Mouse (Mus musculus) forebrain, embryonic 11.5 days (tissue): ENCODE data around the gene Rpl31. TPM values are rescaled to one million over a fixed set of nuclear protein-coding genes. Genes with fewer than 3 reads are reported as not detected.
A peak's percentile ranks its signal among the peaks of the same experiment; 100 is the strongest.

Experiments used
- ATAC-seq: fragments of 200-750 bp; cut with Nextera tagmentation; replicated peaks from 2 replicates; pipeline ENCODE4 v1.8.0; 2017; ENCODE audit warnings: moderate TSS enrichment; ENCODE audit not compliant: low FRiP score
- DNase-seq: peaks from one replicate; pipeline ENCODE4 v3.0.0-alpha.2; 2017; ENCODE audit warnings: low spot score
- H3K27ac ChIP-seq: fragments of 300-500 bp; sonication (generic); 2 replicates; pipeline ENCODE4 v1.5.1; 2014; ENCODE audit warnings: low read depth, low read length
- H3K27me3 ChIP-seq: fragments of 300-500 bp; sonication (generic); 2 replicates; pipeline ENCODE4 v1.6.1; 2014; ENCODE audit warnings: mild to moderate bottlenecking, low read length, mixed read lengths; ENCODE audit not compliant: control insufficient read depth, insufficient read depth
- H3K36me3 ChIP-seq: fragments of 300-500 bp; sonication (generic); 2 replicates; pipeline ENCODE4 v1.6.1; 2014; ENCODE audit warnings: mild to moderate bottlenecking, low read length, moderate library complexity, mixed read lengths; ENCODE audit not compliant: control insufficient read depth, insufficient read depth
- H3K4me1 ChIP-seq: fragments of 300-500 bp; sonication (generic); replicated peaks from 2 replicates; pipeline ENCODE4 v1.6.1; 2014; ENCODE audit warnings: low read length, mixed read lengths; ENCODE audit not compliant: control insufficient read depth, insufficient read depth
- H3K4me2 ChIP-seq: fragments of 300-500 bp; sonication (generic); 2 replicates; pipeline ENCODE4 v1.6.1; 2014; ENCODE audit warnings: low read depth, mild to moderate bottlenecking, low read length, moderate library complexity, mixed read lengths; ENCODE audit not compliant: severe bottlenecking
- H3K4me3 ChIP-seq: fragments of 300-500 bp; sonication (generic); 2 replicates; pipeline ENCODE4 v1.5.1; 2014; ENCODE audit warnings: low read depth, low read length
- H3K9ac ChIP-seq: fragments of 300-500 bp; sonication (generic); 2 replicates; pipeline ENCODE4 v1.6.1; 2014; ENCODE audit warnings: low read length
- H3K9me3 ChIP-seq: fragments of 300-500 bp; sonication (generic); 2 replicates; pipeline ENCODE4 v1.6.1; 2016; ENCODE audit warnings: low read length, mixed read lengths; ENCODE audit not compliant: control insufficient read depth
- WGBS: fragments of 180-500 bp; shearing (Covaris S2); extraction: QIAGEN DNeasy Blood & Tissue Kit; methylation state at CpG from one replicate; pipeline ENCODE4 v1.1.7; 2014; 5-methylcytosine and 5-hydroxymethylcytosine counted together
- polyA plus RNA-seq: library from polyadenylated mRNA; unstranded; fragments of >200 nt; fragmentation: Nextera tagmentation; extraction: Ambion mirVana; gene quantifications from 2 replicates; pipeline ENCODE4 v1.2.1, GENCODE M21; 2014

The Rpl31 gene
- polyA plus RNA-seq, 1 experiment from 2014 or later, result 442 TPM

DNA sequence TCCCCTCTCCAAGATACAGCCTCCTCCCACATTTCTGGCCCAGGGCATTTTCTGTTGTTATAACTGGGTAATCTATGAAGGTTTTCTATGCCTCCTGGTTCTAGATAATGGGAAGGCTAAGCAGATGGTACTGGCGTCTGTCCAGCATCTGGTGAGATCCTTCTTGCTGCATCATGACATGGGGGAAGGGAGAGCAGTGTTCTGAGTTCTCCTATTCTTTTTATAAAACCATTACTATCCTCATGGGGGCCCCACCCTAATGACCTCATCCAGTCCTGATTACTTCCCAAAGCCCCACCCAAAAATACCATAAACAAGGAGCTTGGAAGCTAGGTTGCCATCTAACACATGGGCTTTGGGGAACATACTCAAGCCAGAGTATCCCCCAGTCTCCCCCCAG is 18.6 kb upstream of the Rpl31 start:
- H3K27ac ChIP-seq, result no peak overlapping the region
- no peaks in the 10 kb centered on the region for H3K4me1 ChIP-seq
- H3K27me3 ChIP-seq, result no peaks in the 10 kb centered on the region
- no peaks in the 10 kb centered on the region for H3K9me3 ChIP-seq
- ATAC-seq (no peak), DNase-seq (no peak)
- H3K4me3 ChIP-seq, result no peak overlapping the region
- H3K4me2 ChIP-seq, result no peak overlapping the region
- H3K9ac ChIP-seq, result no peak overlapping the region
- WGBS, result 58% methylated on average over 1 of the region's 1 CpGs
- no peaks in the 10 kb centered on the region for H3K36me3 ChIP-seq

DNA sequence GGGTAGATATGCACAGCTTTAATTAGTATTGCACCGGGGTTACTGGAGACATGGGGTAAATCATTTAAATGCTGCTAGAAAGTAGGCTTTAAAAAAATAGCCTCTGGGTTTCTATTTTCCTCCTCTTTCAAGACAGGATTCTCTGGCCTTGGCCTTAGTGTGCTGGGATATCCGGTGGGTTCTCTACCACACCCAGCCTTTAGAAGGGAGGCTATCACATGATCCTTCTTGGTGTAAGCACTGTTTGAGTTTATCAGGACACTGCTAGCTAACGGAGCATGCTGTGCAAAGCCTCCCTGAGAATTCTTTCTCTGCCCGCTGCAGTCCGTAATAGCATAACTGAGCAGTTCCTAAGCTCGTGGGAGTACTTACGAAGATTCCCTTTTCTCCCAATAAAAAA is 18.2 kb upstream of the Rpl31 start:
- no peaks in the 10 kb centered on the region for H3K4me1 ChIP-seq
- H3K27ac ChIP-seq, result no peak overlapping the region
- ATAC-seq, result no peak
- H3K36me3 ChIP-seq, result no peaks in the 10 kb centered on the region
- H3K27me3 ChIP-seq, result no peaks in the 10 kb centered on the region
- no peak overlapping the region for H3K4me2 ChIP-seq
- WGBS, result 88% methylated on average over 7 of the region's 7 CpGs
- H3K9me3 ChIP-seq, result no peaks in the 10 kb centered on the region
- no peak for DNase-seq
- no peak overlapping the region for H3K9ac ChIP-seq
- no peak overlapping the region for H3K4me3 ChIP-seq

DNA sequence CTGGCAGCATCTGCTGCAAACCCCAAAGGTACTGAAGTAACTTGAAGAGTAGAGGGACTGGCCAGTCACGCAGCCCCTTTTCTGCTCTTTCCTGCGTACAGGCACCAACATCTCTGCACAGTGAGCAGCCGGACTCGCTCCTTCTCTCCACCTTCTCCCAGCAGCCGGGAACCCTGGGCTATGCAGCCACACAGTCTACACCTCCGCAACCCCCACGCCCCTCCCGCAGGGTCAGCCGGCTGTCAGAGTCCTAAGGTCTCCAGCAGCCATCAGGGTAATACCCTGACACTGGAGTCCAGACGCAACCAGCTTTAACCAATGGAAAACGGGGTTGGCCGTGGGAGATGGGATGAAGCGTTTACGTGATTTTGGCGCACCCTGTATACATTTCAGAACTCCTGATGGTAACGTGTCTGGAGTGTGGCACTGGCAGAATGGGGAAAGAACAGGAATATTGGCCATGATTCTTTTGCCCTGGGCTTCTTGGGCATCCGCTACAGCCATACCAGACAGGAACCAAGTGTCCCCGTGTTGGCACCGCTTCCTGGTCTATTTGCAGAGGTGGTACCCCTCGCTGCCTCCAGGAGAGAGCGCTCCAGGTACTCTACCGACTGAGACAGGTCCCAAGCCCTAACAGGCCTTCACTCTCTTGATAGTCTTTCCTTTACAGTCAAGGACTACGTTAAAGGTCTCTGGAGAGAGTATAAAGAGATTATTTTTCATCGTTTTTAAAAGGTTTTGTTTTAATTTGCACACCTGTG is 5.7 kb upstream of the Rpl31 start:
- DNase-seq, result peak; percentile 51
- no peak overlapping the region for H3K27ac ChIP-seq
- no peak for ATAC-seq
- no peaks in the 10 kb centered on the region for H3K27me3 ChIP-seq
- 29% methylated on average over 24 of the region's 24 CpGs for WGBS
- no peaks in the 10 kb centered on the region for H3K36me3 ChIP-seq
- H3K4me2 ChIP-seq, result peak overlapping the region; percentile 43
- no peak overlapping the region for H3K4me3 ChIP-seq
- peak overlapping the region; percentile 12; the same call in 1 of the 2 replicates for H3K9ac ChIP-seq
- no peaks in the 10 kb centered on the region for H3K4me1 ChIP-seq
- no peaks in the 10 kb centered on the region for H3K9me3 ChIP-seq

DNA sequence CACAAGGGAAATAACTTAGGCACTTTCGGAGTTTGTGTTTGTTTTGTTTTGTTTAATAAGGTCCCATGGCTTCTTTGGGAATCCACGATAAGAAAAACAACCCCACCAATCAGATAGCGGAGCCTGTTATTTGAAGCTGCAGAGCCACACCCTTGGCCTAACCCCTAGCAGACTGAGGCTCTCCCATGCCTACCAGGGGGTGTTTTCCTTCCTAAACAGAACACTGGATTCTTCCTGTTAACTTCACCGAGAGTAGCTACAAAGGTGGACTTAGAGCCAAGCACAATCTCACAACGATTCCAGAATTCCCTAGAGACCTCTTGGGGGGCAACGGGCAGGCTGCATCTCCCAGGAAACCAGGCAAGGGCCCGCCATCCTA is 5.1 kb upstream of the Rpl31 start:
- no peak overlapping the region for H3K4me2 ChIP-seq
- no peak overlapping the region for H3K9ac ChIP-seq
- no peak for DNase-seq
- no peaks in the 10 kb centered on the region for H3K9me3 ChIP-seq
- ATAC-seq, result no peak
- no peaks in the 10 kb centered on the region for H3K36me3 ChIP-seq
- no peak overlapping the region for H3K4me3 ChIP-seq
- no peaks in the 10 kb centered on the region for H3K4me1 ChIP-seq
- WGBS, result 64% methylated on average over 7 of the region's 7 CpGs
- H3K27ac ChIP-seq, result no peak overlapping the region
- H3K27me3 ChIP-seq, result no peaks in the 10 kb centered on the region

DNA sequence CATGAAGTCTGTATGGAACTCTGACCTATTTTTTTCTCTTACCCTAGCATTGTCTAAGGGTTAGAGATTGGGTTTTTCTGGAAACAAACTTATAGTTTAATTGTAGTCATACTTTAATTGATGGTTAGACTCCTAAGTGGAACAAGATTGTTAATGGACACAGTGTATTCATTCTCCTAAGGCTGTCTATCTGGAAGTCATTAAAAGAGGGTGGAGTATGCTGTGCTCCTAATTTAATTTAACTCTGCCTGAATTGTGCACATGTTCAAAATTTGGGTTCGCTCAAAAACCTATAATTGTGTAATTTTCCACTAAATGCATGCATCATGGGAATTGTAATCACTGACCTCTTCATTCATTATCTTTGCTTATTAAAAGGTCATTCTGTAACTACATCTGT is 2.1 kb upstream of the Rpl31 start:
- DNase-seq, result no peak
- 85% methylated on average over 1 of the region's 1 CpGs for WGBS

DNA sequence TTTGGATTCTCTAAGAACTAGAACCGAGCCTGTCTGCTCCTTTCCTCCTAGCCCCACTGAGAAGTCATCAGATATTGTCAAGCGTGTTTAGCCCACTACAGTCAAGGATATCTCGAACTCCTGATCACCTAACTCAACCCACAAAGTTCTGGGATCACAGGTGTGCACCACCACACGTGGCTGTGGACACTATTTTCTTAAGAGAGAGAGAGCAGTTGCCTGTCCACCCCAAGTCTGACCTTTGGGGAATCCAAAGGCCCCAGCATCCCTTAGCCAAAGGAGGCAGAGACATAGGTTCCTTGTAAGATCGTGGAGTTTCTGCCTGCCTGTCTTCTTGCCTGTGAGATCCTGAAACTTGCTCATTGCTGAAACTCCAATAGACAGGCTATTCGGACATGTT is 597 bp upstream of the Rpl31 start:
- Histone ChIP-seq H3K9ac (peak overlapping the region; percentile 24), H3K27ac (no peak overlapping the region), H3K4me1 (peaks cover 5% of the 10 kb centered on the region), H3K4me3 (peak overlapping the region; percentile 94), H3K4me2 (peak overlapping the region; percentile 52), H3K9me3 (no peaks in the 10 kb centered on the region), H3K36me3 (peaks cover 10% of the 10 kb centered on the region; the same call in 1 of the 2 replicates), H3K27me3 (no peaks in the 10 kb centered on the region)
- ATAC-seq, result no peak; the same call in 1 of the 2 replicates
- 24% methylated on average over 6 of the region's 6 CpGs for WGBS
- DNase-seq, result no peak

More for the DNA sequence above, 2.1 kb upstream of the Rpl31 start:
- peaks cover 5% of the 10 kb centered on the region; the same call in 1 of the 2 replicates for H3K36me3 ChIP-seq
- H3K4me1 ChIP-seq, result peaks cover 5% of the 10 kb centered on the region
- no peak overlapping the region for H3K9ac ChIP-seq
- H3K27me3 ChIP-seq, result no peaks in the 10 kb centered on the region
- no peak overlapping the region for H3K4me3 ChIP-seq
- H3K27ac ChIP-seq, result no peak overlapping the region
- H3K4me2 ChIP-seq, result no peak overlapping the region
- H3K9me3 ChIP-seq, result no peaks in the 10 kb centered on the region
- no peak for ATAC-seq

DNA sequence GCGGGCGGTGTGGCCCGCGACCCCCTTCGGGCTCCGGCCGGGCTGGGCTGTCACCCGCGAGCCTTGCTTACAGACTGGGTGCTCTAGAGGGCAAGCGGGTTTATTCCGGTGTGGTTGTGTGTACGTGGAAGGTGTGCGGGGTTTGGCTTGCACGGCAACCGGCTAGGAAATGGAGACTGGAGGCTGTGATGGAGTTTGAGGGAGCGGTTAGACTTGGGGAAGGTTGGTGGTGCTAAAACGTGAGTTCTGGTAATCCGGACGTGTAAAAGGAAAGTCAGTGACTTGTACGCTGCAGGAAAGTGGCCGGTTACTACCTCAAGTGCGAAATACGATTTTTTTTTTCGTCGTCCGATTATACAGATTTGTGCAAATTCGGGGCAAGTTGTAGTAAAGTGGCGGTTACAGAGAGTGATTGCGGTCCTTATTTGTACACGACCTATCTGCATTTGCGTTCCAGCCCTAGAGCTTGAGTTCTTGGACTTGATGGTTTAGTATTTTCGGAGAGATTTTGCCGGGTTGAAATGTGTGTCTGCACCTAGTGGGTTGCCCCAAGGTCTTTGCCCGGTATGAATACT is 712 bp downstream of the Rpl31 start:
- Histone ChIP-seq H3K36me3 (peaks cover 18% of the 10 kb centered on the region; the same call in 1 of the 2 replicates), H3K4me1 (peaks cover 5% of the 10 kb centered on the region), H3K27me3 (no peaks in the 10 kb centered on the region), H3K4me2 (peak overlapping the region; percentile 87), H3K4me3 (peak overlapping the region; percentile 94), H3K9ac (peak overlapping the region; percentile 98), H3K9me3 (no peaks in the 10 kb centered on the region), H3K27ac (peak overlapping the region; percentile 74)
- peak; percentile 28; the same call in 1 of the 2 replicates for ATAC-seq
- under 1% methylated on average over 34 of the region's 34 CpGs for WGBS
- DNase-seq, result no peak

DNA sequence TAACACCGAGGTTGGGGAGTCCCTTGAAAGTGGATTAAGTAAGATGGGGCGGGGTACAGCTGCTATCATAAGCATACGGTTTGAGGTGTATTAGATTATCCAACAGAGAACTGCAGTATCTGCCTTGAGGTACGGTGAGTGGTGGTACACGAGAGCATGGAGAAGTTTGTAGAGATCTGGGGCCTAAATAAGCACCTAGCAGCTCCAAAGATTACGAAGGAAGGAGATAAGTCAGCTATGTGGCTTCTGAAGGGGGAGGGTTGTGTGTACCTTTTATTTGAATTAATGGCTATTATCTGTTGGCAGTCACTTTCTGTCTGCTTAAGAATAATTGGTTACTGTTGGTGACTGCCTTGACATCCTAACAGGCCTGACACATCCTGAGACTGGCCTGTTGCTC is 2.8 kb downstream of the Rpl31 start:
- Histone ChIP-seq H3K27ac (no peak overlapping the region), H3K4me1 (peaks cover 5% of the 10 kb centered on the region), H3K27me3 (no peaks in the 10 kb centered on the region), H3K4me3 (no peak overlapping the region), H3K9ac (no peak overlapping the region), H3K36me3 (peaks cover 18% of the 10 kb centered on the region; the same call in 1 of the 2 replicates), H3K4me2 (no peak overlapping the region), H3K9me3 (no peaks in the 10 kb centered on the region)
- ATAC-seq, result no peak
- WGBS, result 91% methylated on average over 6 of the region's 6 CpGs
- DNase-seq, result no peak
